Mouse (Mus musculus): ENCODE data around the gene Fam216a.
"Not testable (repeated sequence)": the region's sequence is repeated elsewhere in the genome, so short reads cannot be mapped to it uniquely, and the experiment has no call there.

The Fam216a gene

GRCm38 (mm10) chr5:122372192-122372769 lies at the start of gene Fam216a:
Fam216a (minus strand) TSS chr5:122372364.
- DNase-seq, result peak; percentile 98

GRCm38 (mm10) chr5:122421271-122422068 lies 49.3 kb upstream of the Fam216a start, which contains the start of gene Anapc7:
Anapc7 (plus strand) TSS chr5:122421693.
- DNase-seq, result no peak

GRCm38 (mm10) chr5:122420676-122421075 lies 48.5 kb upstream of the Fam216a start:
- not testable (repeated sequence) for DNase-seq

GRCm38 (mm10) chr5:122415465-122415864 lies 43.3 kb upstream of the Fam216a start:
- DNase-seq, result no peak

GRCm38 (mm10) chr5:122414351-122414750 lies 42.2 kb upstream of the Fam216a start:
- DNase-seq, result no peak

- DNase-seq, result no peak
Observed at GRCm38 (mm10) chr5:122412826-122413225, 40.7 kb upstream of the Fam216a start.

GRCm38 (mm10) chr5:122411892-122412291 lies 39.7 kb upstream of the Fam216a start:
- DNase-seq, result no peak

- DNase-seq, result no peak
Observed at GRCm38 (mm10) chr5:122409692-122410645, 37.8 kb upstream of the Fam216a start.

GRCm38 (mm10) chr5:122405537-122405936 lies 33.4 kb upstream of the Fam216a start:
- DNase-seq, result no peak

- no peak for DNase-seq
Observed at GRCm38 (mm10) chr5:122403362-122403761, 31.2 kb upstream of the Fam216a start.

GRCm38 (mm10) chr5:122402772-122403171 lies 30.6 kb upstream of the Fam216a start:
- no peak for DNase-seq

GRCm38 (mm10) chr5:122402160-122402559 lies 30.0 kb upstream of the Fam216a start:
- DNase-seq, result no peak

GRCm38 (mm10) chr5:122401303-122401640 lies 29.1 kb upstream of the Fam216a start:
- peak; percentile 80 for DNase-seq

- no peak for DNase-seq
Observed at GRCm38 (mm10) chr5:122400628-122401302, 28.6 kb upstream of the Fam216a start.

- DNase-seq, result no peak
Observed at GRCm38 (mm10) chr5:122399871-122400270, 27.7 kb upstream of the Fam216a start.

GRCm38 (mm10) chr5:122397495-122397894 lies 25.3 kb upstream of the Fam216a start:
- no peak for DNase-seq

GRCm38 (mm10) chr5:122396791-122397190 lies 24.6 kb upstream of the Fam216a start:
- no peak for DNase-seq

GRCm38 (mm10) chr5:122393887-122394286 lies 21.7 kb upstream of the Fam216a start:
- DNase-seq, result peak; percentile 85

GRCm38 (mm10) chr5:122392227-122393004 lies 20.3 kb upstream of the Fam216a start:
- no peak for DNase-seq

- DNase-seq, result peak; percentile 96
Observed at GRCm38 (mm10) chr5:122391786-122392180, 19.6 kb upstream of the Fam216a start, which contains the start of gene Arpc3. Arpc3 (plus strand) TSS chr5:122391878.

GRCm38 (mm10) chr5:122391178-122391785 lies 19.1 kb upstream of the Fam216a start:
- DNase-seq, result no peak

Data from right cerebral cortex, postnatal 4 days (tissue).